Mouse (Mus musculus) natural killer cell, adult 2 months (primary cell): ENCODE results near the gene Creb5.

ENCODE experiments used
- DNase-seq, 2 experiments: peaks; one replicate each; pipeline ENCODE4 v3.0.0; 2022; ENCODE audit warnings: low spot score in 2 of 2

The Creb5 gene

DNA sequence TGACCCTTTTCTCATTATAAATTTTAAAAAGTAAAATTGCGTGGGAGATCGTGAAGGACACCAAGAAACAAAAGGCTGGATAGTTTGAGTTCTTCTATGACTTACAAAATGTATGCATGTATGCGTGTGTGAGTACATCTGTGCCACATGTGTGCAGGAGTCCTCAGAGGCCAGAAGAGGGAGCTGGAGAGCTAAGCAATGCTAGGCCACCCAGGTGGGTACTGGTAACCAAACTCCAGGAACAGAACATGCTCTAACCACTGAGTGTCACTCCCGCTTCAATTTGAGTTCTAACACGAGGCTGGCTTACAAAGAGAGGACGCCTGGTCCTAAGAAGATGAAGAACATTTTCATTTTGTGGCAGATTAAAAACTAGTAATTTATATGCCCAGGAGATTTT lies 203.8 kb downstream of the Creb5 start:
- no peak for DNase-seq

GRCm38 (mm10) chr6:53491331-53491730 lies 204.3 kb downstream of the Creb5 start:
- no peak for DNase-seq

DNA sequence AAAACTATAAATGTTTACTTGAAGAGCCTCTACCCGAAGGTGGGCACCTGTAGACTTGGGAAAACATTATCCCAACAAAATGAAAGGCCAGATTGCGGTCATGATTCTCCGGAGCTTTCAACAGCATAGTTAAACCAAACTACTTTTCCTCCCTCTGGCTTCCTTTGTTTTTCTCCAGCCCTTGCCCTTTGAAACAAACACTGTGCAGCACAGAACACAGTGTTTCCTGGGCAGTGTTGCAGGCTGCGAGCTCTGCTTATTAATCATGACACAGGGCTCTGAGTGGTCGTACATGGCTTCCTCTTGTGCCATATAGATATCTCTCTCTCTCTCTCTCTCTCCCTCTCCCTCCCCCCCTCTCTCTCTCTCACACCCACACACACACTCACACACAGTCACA lies 206.8 kb downstream of the Creb5 start:
- DNase-seq, result no peak

DNA sequence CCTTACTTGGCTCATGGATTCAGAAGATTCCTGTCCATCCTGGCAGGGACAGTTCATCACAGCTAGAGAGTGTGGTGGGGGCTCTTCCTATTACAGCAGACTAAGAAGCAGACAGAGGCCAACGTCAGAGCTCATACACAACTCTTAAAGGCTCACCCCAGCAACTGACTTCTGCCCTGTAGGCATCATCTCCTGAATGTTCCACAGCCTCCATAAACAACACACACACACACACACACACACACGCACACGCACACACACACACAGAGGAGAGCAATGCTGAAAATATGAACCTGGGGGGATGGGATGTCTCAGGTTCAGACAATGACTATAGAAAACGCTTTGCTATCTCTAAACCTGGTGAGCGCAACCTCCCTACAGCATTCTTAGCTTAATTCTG lies 208.6 kb downstream of the Creb5 start:
- no peak for DNase-seq

DNA sequence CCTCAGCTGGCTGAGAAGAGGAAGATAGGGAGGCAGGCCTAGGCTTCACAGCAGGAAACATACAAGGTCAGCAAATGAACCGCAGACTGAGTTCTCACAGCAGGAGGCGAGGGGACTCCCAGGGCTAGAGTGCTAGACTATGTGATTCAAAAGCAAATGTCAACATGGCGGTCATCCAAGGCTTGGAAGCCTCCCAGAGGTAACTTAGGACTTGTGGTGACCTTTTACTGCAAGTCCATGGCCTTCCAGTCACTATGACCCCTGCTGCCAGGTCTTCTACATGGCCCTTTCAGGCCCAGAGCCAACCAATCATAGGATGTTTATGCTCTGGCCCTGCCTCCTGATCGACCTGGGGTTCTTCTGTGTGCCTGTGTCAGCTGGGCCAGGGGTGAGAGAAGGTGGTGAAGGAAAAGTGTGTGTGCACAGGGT lies 209.3 kb downstream of the Creb5 start:
- DNase-seq, result no peak

DNA sequence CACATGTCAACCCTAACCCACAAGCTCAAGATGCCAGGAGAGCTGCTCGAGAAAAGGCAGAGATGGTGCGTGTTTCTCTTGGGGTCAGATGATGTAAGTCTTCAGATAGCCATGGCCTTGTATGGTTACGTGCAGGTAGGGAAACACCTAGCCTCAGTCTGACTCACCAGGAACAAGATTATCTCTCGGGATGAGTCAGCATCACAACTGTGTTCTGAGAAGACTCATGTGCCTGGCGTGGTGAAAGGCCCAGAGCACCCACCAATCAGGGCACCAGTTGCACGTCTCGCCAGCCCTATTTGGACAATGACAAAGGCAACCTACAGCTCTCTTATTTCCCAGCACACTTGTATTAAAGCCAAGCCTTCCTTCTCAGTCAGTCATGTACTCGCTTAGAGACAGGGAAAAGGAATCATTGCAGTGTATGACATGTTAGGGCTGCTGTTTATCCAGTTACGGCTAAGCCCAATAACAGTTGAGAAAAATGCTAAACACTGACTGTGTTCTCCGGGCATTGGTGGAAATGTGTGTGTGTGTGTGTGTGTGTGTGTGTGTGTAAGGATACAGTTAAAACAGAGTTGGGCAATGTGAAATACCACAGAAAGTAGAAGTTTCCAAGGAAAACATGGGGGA lies 210.9 kb downstream of the Creb5 start:
- DNase-seq, result no peak

GRCm38 (mm10) chr6:53499621-53500295 lies 212.7 kb downstream of the Creb5 start:
- DNase-seq, result no peak

GRCm38 (mm10) chr6:53501236-53501635 lies 214.2 kb downstream of the Creb5 start:
- no peak for DNase-seq

DNA sequence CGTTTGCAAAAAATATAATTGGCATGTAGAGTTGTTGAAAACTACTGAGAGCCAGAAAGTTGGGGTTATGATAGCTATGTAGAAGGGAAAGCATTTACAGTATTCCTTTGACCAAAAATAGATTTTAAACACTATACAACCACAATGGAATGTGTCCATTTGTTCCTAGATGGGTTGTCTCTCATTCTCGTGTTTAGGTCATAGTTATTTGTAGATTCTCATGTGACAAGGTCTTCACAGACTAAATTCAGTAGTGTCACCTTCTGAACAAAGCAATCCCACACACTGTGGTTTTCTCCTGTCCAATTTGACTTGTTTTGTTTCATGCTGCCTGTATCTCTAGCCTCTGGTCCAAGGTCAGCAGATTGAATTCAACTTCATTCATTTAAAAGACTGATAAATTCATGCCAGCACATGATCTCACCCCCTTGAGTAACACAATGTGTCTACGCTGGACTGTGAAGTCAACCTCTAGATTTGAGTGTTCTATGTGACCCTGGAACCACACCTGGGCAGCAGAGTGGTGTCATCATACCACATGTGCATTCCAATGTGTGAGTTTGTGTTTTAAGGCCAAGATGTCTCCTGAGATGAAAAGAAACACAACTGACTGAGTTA lies 220.0 kb downstream of the Creb5 start:
- DNase-seq, result no peak

- DNase-seq, result no peak
Observed at GRCm38 (mm10) chr6:53508847-53509494, 221.9 kb downstream of the Creb5 start.

DNA sequence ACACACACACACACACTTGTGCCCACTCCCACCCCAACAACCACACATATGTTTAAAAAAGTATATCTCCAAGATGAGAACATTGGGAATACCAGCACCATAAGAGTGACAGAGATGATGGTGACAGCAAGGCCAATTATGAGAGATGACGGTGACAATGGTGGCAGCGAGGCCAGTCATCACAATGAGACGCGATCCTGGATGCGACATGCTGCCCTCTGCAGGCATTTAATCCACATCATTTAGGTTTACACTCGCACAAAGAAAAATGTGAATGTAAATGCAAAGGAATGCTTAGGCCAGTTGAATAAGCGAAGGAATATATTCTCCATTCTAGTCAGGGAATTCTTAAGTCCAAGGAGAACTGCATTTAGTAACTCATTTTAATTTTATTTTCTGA lies 222.9 kb downstream of the Creb5 start:
- DNase-seq, result no peak

GRCm38 (mm10) chr6:53512226-53512625 lies 225.2 kb downstream of the Creb5 start:
- no peak for DNase-seq

- DNase-seq, result no peak
Observed at GRCm38 (mm10) chr6:53513380-53513779, 226.3 kb downstream of the Creb5 start.

- DNase-seq, result no peak
Observed at GRCm38 (mm10) chr6:53514862-53515261, 227.8 kb downstream of the Creb5 start.

- no peak for DNase-seq
Observed at GRCm38 (mm10) chr6:53515611-53516010, 228.5 kb downstream of the Creb5 start.

GRCm38 (mm10) chr6:53517371-53517945 lies 230.4 kb downstream of the Creb5 start:
- DNase-seq, result no peak

- no peak for DNase-seq
Observed at GRCm38 (mm10) chr6:53523743-53524497, 236.8 kb downstream of the Creb5 start.

GRCm38 (mm10) chr6:53526460-53526859 lies 239.4 kb downstream of the Creb5 start:
- no peak for DNase-seq

DNA sequence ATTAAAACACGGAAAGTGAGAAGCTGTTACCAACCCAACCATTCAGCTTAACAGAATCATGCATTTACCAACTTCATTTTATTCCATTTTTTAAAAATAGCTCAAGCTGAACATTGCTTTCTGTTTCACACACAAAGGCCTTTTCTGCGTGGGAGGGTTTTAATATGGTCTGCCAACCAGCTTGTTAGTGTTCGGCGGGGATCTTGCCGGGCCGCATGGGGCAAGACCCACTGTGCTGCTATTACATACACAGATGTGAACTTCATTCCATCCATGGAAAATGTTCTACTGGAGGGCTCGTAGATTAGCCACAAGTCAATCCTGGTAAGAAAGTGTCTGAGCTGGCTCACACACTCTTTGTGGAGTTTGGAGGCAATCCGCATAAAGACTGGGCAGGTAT lies 243.7 kb downstream of the Creb5 start:
- DNase-seq, result no peak

DNA sequence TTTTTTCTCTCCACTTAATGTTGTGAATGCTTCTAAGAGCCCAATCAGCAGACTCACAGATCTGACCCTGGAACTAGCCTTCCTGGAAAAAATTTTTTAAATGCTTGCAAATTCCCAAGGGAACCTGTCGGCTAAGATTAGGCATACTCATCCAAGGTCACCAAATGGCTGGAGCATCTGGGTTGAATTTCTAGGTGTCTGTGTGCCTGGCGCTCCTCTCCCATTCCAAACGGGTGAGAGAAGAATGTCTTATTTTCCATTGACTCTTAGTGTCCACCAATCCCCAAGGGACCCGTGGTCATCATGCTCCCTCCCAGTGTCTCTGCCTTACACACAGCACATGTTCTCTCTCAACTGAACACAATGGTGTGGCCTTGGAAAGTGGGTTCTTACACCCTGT lies 244.4 kb downstream of the Creb5 start:
- no peak for DNase-seq

DNA sequence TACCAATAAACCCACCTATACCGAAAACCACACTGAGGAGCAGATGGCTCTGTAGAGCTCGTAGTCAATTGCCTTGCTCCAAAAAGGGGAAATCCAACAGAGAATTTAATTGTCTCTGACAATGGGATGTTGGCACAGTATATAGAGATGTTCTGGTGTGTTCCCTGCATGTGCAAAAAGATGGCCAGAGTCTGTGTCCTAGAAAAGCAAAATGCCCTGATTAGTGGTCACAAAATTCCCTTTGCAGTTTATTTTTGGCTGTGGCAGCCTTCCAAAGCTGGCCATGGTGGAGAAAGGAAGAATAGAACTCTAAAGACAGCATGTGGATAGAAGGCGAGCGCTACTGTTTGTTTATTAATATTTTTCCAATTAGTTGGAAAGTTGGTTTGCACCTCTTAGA lies 250.5 kb downstream of the Creb5 start:
- no peak for DNase-seq

- DNase-seq, result no peak
Observed at GRCm38 (mm10) chr6:53541798-53542197, 254.7 kb downstream of the Creb5 start.
